Mouse (Mus musculus) B cell, adult (primary cell): Measurements from ENCODE around the gene Epop. TPM values are rescaled to one million over a fixed set of nuclear protein-coding genes. Genes with fewer than 3 reads are reported as not detected.

Experiments used
- total RNA-seq: library from RNA; stranded (reverse); gene quantifications from 4 replicates; pipeline ENCODE4 v1.2.4, GENCODE M21; 2023; ENCODE audit not compliant: inconsistent age

Gene Epop
- total RNA-seq: 3.9 to 5.4 TPM (median 4.9 TPM) in 4 replicates

GRCm38 (mm10) chr11:97629576-97629975 lies at the start of gene Epop:
Gene Epop (minus strand): TSS chr11:97629702.

GRCm38 (mm10) chr11:97662893-97663527 lies 33.5 kb upstream of the Epop start, which contains the start of gene Mllt6:
Gene Mllt6 (plus strand): TSS chr11:97663414.

Other genes starting within 250 kb of the Epop start
- 0.30 to 0.51 TPM (median 0.43 TPM) in 4 replicates for gene Arhgap23, start 214.2 kb downstream of the Epop start, total RNA-seq
- gene 4933428G20Rik, start 129.4 kb downstream of the Epop start, total RNA-seq: not detected in 4 replicates
- gene Srcin1, start 53.5 kb downstream of the Epop start, total RNA-seq: 0.10 to 0.18 TPM (median 0.12 TPM) in 3 of 4 replicates, not detected in the other
- 167 to 179 TPM (median 171 TPM) in 4 replicates for gene Mllt6, start 33.7 kb upstream of the Epop start, total RNA-seq
- 34.6 to 52.3 TPM (median 44.4 TPM) in 4 replicates for gene Cisd3, start 56.1 kb upstream of the Epop start, total RNA-seq
- not detected in 4 replicates for gene Pcgf2, start 70.8 kb upstream of the Epop start, total RNA-seq
- 103 to 113 TPM (median 110 TPM) in 4 replicates for gene Psmb3, start 73.7 kb upstream of the Epop start, total RNA-seq
- gene Pip4k2b, start 115.0 kb upstream of the Epop start, total RNA-seq: 60.0 to 64.7 TPM (median 63.4 TPM) in 4 replicates
- gene Cwc25, start 136.9 kb upstream of the Epop start, total RNA-seq: 56.4 to 62.6 TPM (median 59.3 TPM) in 4 replicates
- 0.96 TPM in 1 of 4 replicates, not detected in the others for gene 1700001P01Rik, start 146.2 kb upstream of the Epop start, total RNA-seq
- gene Rpl23, start 152.7 kb upstream of the Epop start, total RNA-seq: 1,799 to 2,035 TPM (median 2,014 TPM) in 4 replicates
- gene Lasp1, start 169.3 kb upstream of the Epop start, total RNA-seq: 61.3 to 67.6 TPM (median 65.8 TPM) in 4 replicates
- gene B230217C12Rik, start 211.1 kb upstream of the Epop start, total RNA-seq: 0.45 to 0.75 TPM (median 0.48 TPM) in 3 of 4 replicates, not detected in the other